Mouse (Mus musculus) forelimb bud, embryonic 11.5 days (tissue): ENCODE data around the gene Fam213b.

Source experiments
- DNase-seq: peaks from one replicate; pipeline ENCODE4 v3.0.0-alpha.2; 2012; ENCODE audit warnings: low read depth, low spot score

Gene Fam213b

DNA sequence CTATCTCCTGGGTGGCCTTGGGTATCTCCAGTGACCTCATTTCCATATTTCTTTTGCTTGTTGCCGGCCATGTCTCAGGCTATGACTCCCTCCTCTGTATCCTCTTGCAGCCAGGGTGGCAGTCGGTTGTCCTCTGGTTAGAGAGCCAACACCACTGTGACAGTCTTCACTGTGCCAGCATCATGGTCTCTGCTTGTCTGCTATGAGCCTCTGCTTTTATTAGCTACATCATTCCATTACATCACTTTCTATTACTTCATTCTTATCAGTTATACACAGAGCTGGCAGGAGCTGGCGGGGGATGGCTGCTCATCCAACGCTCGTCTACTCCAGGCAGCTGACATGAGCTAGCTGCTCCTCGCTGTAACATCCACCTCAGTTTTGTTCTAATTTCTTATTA is 18.2 kb downstream of the Fam213b start:
- no peak for DNase-seq

DNA sequence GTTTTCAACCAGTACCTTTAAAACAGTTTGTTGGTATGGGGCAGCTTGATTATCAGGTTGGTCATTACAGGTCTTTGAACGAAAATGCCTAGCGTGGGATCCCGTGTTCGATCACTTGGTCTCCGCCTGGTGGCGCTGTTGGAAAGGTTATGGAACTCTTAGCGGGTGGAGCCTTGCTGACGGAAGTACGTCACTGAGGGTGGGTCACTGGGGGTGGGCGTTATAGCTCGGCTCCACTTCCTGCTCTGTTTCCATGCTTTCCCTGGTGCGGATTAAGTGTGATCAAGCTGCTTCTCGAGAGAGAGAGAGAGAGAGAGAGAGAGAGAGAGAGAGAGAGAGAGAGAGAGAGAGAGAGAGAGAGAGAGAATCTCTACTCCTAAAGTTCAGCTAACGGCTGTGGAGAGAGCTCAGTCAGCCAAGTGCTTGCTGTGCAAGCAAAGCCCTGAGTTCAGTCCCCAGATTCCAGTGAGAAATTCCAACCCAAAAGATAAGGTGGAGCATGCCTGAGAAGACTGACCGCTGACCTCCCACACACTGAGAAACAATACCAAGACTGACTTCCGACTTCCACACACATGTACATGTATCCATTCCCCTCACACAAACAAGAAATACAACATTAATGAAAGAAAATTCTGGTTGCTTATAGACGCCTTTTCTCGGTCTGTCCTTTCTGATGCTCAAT is 20.9 kb downstream of the Fam213b start:
- DNase-seq, result peak; percentile 95

DNA sequence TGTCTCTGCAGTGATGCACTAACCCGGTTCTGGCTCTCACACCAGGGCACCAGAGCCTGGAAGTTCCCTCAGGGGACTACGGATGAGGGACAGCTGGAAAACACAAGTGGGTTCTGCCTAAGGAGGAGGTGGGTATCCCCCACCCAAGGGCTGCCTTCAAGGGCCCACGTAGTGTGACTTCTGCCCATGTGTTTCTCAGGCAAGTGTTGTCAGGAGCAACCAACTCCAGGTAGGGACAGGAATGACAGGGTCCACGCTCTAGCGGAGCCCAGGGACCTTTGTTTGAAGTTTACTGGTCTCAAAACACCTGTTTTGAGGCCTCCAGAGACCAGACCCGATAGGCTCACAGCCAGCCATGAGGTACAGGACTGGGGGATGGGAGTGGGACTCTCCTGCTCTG is 25.7 kb downstream of the Fam213b start:
- DNase-seq, result no peak

DNA sequence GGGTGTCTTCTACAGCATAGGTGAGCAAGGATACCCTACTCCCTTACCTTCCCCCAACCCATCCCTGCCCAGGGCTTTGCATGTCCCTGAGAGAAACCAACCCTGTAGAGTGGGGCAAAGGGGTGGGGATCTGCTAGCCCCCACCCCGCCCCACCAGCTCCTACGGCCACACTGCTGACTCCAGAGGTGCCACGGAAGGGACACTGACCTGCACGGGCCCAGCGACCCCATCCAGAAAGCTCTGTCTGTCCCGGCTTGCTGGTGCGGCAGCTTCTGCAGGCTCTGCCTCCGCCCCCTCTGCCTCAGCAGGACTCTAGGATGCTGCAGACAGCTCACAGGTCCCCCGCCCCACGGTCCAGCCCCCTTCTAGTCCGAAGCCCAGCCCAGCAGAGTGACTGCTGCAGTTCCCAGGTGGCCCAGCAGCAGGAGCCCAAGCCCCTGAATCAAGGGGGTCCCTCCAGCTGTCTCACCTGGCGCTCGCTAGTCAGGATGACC is 27.1 kb downstream of the Fam213b start:
- peak; percentile 43 for DNase-seq

DNA sequence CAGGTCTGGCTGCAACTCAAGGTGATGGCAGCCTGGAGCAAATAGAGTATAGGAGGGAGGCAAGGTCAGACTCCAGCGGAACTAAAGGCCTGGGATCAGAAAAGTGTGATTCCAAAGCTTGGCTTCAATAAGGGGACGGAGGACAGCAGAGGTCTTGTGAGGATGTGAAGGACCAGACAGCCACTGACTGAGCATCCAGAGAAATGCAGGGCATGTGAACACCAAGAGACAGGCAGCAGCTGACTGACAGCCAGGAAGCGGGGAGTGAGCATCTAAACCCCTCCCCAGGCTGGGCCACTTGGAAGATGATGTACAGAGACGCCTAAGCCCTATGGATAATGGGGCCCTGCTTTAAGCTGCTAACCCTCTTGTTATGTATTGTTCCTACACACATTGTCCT is 28.2 kb downstream of the Fam213b start:
- DNase-seq, result no peak

DNA sequence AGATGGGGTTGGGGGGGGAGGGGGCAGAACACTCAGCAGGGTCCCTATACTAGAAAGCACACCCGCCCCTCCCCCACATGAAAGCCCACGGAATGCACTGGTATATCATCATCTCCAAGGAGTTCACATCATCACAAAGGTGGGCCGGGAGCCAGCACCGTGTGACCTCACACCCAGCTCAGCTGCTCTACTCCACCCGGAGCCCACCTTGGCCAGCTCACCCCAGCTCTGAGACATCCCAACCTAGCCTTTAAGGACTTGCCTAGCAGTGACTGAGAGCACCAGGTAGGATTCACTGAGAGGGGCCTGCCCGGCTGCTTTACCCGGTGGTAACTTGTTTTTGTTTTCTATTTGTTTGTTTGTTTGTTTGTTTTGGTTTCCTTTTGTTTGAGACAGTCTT is 29.5 kb downstream of the Fam213b start, which contains the start of gene Mmel1:
TSS of gene Mmel1 (plus strand) at position 146 of the 400 bp plus-strand sequence.
- DNase-seq, result no peak

DNA sequence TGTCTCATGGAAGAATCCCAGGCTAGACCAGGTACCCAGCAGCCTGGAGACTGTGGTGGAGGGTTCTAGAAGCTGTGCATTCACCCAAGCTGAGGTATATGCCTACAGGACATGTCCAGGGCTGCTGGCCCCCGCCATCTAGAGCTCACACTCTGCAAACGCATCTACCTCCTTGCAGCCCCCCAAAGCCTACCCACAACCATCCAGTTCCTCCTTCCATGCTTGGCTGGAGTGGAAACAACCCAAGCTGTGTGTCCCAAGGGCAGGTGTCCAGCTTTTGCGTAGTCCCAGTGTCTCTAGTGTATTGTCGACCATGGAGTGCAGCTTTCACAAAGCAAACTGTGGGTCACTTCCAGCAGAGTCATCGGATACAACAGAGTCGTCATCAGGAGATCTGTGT is 31.7 kb downstream of the Fam213b start:
- DNase-seq, result no peak

DNA sequence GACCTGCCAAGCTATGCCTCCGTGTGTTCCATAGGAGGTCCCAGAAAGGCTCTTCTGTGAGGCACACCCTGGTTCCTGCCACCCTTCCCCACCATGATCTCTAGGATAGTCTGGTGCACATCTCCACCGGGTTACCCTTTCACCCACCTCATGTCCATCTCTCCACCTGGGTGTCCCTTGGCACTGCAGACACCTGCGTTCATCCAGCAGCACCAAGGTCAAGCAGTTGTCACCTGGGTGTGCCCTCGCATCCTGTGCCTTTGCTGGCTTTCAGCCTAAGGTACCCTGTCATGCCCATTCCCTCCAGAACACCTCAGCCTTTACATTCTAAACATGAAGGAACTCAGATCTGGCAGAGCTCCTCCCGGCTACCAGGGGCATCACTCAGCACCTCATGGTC is 32.5 kb downstream of the Fam213b start:
- DNase-seq, result no peak

DNA sequence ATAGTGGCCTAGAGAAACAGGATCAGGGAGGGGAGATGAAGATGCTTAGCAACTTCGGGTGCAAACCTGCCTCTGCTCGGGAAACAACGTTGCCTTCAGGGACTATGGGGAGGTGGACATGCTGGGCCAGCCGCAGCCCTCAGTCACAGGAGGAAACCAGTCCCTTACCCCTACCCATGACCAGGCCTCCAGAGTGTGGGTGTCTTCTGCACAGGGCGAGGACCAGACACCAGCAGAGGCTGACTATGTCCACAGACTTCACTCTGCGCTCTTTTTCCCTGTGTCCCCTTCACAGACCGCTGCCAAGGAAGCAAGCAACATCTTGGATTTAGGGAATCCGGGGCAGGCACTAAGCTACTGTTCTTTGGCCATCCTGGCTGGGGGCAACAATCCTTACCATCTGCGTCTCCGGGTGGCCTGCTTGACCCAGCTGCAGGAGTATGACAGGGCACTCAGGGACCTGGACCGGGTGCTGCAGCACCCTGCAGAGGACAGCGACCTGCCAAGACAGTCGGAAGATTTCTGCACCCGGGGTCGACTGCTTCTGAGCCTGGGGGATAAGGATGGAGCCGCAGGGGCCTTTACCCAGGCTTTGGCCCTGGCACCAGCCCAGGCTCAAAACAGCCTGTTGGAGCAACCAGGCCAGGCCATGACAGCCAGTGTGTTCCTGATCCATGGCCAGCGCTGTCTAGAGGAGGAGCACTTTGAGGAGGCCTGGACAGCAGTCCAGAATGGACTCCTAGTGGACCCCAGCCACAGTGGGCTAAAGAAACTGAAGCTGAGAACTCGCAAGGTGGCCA is 33.8 kb downstream of the Fam213b start:
- DNase-seq, result no peak

DNA sequence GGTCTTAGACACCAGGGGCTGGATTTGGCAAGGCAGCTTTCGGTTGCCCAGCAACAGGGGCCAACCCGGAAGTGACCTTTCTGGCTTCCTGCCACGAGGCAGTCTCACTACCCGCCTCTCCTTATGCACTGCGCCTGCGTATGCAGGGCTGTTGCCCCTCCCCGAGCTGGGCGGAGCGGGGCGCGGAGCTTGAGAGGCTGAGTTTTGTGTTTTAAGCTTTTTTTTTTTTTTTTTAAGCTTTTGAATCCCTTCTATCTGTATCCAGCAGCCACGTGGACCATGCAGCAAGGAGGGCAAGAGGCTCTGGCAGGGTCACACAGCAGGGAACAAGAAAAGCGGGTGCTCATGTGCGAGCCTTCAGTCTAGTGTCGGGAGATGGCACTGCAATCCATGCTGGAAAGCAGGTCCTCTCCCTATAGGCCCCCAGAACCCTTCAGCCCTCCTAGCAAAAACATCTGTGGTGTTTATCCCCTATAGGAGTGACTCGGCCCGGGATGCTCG is 34.6 kb downstream of the Fam213b start:
- peak; percentile 96 for DNase-seq

DNA sequence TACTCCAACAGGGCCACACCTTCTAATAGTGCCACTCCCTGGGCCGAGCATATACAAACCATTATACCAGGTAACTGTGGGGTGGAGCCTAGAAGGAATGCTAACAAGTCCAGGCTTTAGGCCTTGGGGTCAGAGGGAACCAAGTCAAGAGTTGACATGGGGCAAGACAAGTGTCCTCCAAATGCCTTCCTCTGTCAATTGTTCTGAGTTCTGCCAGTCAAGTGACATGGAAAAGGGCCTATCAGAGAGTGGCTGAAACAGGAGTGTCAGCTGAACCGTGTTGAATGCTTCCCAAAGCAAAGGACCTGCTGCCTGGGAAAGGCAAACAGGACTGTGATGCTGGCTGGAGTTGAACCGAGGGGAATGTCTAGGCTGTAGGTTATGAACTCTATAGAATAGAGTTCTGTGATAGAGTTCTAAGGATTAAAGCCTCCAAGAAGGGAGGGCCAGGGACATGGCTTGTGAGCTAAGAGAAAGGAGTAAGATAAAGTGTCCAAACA is 35.4 kb downstream of the Fam213b start:
- no peak for DNase-seq

DNA sequence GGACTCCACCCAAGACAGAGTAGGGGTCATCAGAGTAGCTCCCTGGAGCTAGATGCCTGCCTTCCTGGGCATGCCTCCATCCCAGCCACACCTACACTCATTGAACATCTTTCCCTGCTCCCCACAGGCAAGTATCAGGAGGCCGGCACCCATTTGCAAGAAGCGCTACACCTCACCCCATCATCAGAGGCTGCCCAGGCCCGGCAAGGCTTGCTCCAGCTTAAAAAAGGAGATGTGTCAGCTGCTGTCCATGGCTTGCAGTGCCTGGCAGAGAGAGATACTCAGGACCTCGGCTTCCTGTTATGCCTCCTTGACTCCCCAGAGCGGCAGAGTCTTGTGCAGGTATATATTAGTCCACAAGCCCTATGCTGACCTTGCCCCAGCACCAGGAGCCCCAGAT is 37.0 kb downstream of the Fam213b start:
- DNase-seq, result no peak

DNA sequence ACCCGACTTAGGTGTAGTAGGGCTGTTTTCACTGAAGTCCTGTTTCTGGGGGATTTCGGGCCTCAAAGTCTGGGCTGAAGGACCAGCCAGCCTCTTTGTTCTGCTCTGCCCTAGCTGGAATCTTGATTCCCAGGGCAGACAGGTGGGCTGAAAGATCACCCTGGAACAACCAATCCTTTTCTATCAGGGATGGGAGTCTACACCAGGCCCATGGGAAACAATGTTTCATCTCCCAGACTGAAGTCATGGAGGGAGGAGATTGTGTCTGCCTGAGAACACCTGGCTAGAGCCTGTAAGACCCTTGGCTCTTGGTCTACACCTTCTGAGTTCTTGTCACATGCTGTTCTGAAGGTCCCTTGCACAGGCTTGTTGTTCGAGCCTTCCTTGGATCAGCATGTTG is 40.3 kb downstream of the Fam213b start:
- no peak for DNase-seq

DNA sequence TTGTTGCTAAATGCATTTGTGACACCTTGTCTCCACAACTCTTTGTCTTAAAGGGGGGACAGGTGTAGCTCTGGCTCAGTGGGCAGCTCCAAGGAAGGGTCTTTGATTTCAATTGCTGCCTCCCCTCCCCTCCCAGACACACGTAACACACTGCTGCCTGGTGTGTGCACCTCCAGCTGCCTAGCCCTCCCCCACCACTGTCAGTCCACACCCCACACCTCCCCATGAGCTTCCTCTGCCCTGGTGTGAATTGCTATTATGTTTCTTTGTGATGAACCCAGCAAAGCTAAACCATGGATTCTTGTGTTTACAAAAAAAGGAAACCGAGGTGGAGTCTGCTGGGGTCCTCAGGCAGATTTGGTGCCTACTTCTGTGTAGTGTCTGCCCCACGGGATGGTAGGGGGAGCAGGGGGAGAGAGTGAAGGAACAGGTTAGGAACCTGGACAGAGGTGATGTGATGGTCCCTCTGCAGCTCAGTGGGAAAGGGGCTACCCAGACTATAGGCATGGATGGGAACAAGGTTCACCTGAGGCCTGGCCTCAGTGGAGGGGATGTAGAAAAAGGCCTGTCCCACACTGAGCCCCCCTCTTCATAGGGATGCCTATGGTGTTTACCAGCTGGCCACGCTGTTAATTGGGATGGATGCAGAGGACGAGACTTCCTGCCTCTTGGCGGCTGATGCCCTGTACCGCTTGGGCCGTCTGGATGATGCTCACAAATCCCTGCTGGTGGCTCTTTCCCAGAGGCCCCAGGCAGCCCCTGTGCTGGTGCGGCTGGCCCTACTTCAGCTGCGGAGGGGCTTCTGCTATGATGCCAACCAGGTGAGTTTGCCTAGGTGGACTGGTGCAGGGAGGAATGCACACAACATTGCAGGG is 41.3 kb downstream of the Fam213b start:
- no peak for DNase-seq

DNA sequence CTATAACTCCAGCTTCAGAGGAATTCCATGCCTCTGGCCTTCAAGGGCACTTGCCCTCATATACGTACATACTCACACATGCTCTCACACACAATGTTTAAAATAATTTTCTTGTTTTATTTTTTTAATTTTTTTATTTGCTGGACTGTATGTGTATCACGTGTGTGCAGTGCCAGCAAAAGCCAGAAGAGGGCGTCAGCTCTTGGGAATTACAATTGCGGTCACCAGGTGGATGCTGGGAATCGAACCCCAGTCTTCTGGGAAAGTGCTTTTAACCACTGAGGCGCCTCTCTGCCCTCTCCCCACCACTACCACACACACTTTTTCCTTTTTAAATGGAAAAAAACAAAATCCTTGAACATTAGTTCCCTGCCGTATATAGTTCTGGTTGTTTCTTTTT is 42.1 kb downstream of the Fam213b start:
- no peak for DNase-seq

DNA sequence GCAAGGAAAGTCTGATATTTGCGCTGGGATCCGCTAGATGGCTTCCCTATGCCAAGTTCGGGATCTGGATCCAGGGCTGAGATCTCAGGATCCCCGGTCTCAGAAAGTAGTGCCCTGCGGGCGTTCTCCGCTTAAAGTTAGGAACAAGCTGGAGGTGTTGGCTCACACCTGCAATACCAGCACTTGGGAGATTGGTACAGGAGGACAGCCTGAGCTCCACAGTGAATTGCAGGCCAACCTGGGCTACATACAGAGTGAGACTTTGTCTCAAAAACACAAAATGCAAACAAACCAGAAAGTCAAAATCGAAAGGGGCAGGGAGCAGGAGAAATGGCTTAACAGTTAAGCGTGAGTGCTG is 42.5 kb downstream of the Fam213b start:
- DNase-seq, result no peak

DNA sequence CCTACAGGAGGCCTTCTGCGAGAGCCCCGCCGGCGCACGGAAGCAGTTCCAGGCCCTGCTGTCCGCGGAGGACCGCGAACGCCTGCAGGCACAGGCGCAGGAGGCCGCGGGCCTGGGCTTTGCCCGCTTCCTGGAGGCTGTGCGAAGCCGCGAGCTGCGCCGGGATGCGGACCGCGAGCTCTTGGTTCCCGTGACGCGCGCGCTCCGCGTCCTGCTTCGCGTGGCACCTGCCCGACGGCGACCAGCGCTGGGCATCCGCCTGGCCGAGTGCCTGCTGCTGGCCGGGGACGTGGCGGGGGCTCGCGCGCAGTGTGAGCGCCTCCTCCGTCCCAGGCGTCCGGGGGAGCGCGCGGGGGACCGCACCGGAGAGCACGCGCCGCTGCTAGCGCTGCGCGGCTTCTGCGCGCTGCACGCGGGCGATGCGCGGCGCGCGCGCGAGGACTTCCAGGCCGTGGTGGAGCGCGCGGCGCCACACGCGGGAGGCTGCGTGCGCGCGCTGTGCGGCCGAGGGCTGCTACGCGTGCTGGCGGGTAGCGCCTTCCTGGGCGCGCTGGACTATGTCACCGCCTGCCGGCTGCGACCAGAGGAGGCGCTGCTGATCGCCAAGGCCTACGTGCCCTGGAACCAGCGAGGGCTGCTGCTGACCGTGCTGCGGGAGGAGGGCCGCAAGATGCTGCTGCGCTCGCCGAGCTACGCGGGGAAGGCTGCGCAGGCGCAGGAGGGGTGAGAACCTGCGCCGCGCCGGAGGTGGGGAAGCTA is 43.0 kb downstream of the Fam213b start:
- DNase-seq, result peak; percentile 93

DNA sequence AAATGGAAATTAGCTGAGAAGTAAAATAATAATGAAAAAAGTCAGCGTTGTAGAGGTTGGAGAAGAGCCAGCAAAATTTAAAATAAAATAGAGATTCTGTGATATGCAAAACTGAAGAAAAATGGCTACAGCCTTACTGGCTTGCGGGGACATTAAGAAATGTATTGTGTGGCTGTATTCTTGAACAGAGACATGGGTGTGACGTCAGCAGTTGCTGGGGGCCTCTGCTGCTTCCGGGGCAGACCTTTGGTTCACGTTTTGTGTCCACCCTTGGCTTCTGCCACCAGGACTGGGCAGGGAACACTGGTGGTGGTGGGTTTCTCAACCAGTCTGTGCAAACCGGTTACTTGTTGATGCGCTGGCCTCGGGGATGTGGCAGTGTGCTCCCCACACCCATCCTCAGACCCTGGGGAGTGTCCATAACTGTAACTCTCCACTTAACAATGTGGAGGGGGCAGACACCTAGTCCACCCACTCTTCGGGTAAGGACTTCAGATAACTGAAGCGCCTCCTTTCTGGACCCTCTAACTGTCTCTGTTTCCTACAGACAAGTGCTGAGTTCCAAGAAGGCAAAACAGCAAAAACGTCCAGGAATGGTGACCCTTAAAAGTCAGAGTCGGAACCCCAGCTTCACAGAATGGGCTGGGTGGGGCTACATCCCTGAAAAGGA is 44.1 kb downstream of the Fam213b start:
- no peak for DNase-seq

DNA sequence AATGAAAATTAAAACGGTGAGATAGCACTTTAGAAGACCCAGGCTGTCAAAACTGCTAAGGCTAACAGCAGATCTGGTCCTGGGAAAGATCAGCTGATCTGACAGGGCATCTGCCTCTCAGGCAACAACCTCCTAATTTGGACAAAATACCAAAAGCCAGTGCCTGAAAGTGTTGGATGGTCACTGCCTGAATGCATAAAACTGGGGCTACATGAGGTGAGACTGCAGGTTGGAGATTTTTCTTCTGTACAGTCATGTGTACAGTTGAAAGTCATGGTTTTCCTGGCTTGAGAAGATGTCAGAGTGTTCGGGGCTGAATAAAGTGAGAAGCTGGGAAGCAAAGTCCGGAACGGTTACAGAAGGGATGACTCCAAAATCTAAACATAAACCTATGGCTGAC is 45.1 kb downstream of the Fam213b start:
- no peak for DNase-seq

DNA sequence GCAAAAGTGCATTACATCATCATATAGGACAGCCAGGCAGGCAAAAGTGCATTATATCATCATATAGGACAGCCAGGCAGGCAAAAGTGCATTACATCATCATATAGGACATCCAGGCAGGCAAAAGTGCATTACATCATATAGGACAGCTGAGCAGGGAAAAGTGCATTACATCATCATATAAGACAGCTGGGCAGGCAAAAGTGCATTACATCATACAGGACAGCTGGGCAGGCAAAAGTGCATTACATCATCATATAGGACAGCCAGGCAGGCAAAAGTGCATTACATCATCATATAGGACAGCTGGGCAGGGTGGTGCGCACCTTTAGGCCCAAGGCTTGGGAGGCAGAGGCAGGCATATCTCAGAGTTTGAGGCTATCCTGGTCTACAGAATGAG is 46.2 kb downstream of the Fam213b start:
- DNase-seq, result no peak
